Mouse (Mus musculus) Patski (cell line): ENCODE data around the gene 5730596B20Rik. TPM values are rescaled to one million over a fixed set of nuclear protein-coding genes. Genes with fewer than 3 reads are reported as not detected.

Experiments used
- ATAC-seq: fragments of 100-300 bp; one replicate; pipeline ENCODE4 v1.8.0; 2021
- CTCF ChIA-PET: fragments of 350-600 bp; sonication (Branson Sonifier 250); formaldehyde crosslinking; loops from one replicate; lab custom pipeline; 2022; ENCODE audit warnings: inconsistent platforms; lab: Charles Lee
- POLR2A ChIA-PET: fragments of 350-600 bp; sonication (Branson Sonifier 250); formaldehyde crosslinking; loops from one replicate; lab custom pipeline; 2022; ENCODE audit warnings: antibody characterized with exemption, inconsistent platforms; lab: Charles Lee
- DNase-seq: peaks from one replicate; pipeline ENCODE4 v3.0.0-alpha.2; 2011; ENCODE audit warnings: low read depth, low spot score
- H3K27me3 ChIP-seq: fragments of 371-371 bp; one replicate; pipeline ENCODE4 v1.5.1; 2021
- CTCF ChIP-seq: fragments of 100-300 bp; IDR thresholded peaks from one replicate; pipeline ENCODE4 v1.5.1; 2021
- in situ Hi-C: fragments of 300-500 bp; cut with MboI; formaldehyde crosslinking; loops from 3 replicates; pipeline ENCODE4 v1.11.1; 2018; ENCODE audit warnings: low pct_unique_long_range_greater_than_20kb, mixed read lengths
- polyA plus RNA-seq: library from polyadenylated mRNA; unstranded; gene quantifications from one replicate; pipeline ENCODE4 v1.2.3, GENCODE M21; 2021

The 5730596B20Rik gene
- polyA plus RNA-seq = 1.6 TPM

- ChIA-PET CTCF (interaction anchor here (0.8 to 1.8 kb wide), 11 partner anchors 15 to 69 kb away, joined by 3 to 6 read pairs (median 4); partner anchors contain the start of genes Hoxa11, Hoxa5 and Hoxa9), POLR2A (interaction anchor here (0.7 to 16.4 kb wide), 6 partner anchors 12 to 69 kb away, joined by 3 to 378 read pairs (median 5); partner anchors contain the start of genes Gm28308, Hoxa1, Hoxa10 and Hoxa11)
- DNase-seq (peak; percentile 80), ATAC-seq (peak; percentile 62)
- no peaks in the 10 kb centered on the region for H3K27me3 ChIP-seq
- in situ Hi-C loops = loop anchor here (10.0 kb wide), 1 partner anchor 48 kb away; the partner anchor contains the start of gene Hoxa7
- TF ChIP-seq CTCF = no peak
Measured at GRCm38 (mm10) chr6:52177061-52177735, at the start of gene 5730596B20Rik. 5730596B20Rik (plus strand) TSS chr6:52177498.

- DNase-seq (no peak), ATAC-seq (no peak)
- in situ Hi-C loops = no loop called here
- no peaks in the 10 kb centered on the region for H3K27me3 ChIP-seq
- ChIA-PET CTCF (no interaction called here), POLR2A (interaction anchor here (0.7 kb wide), 1 partner anchor 691 kb away, joined by 3 read pairs; no protein-coding TSS in a partner anchor)
- no peak for TF ChIP-seq CTCF
Measured at GRCm38 (mm10) chr6:52137841-52138535, 39.3 kb upstream of the 5730596B20Rik start.

- POLR2A ChIA-PET = interaction anchor here (0.7 kb wide), 1 partner anchor 691 kb away, joined by 3 read pairs; no protein-coding TSS in a partner anchor
- in situ Hi-C loops = no loop called here
- ATAC-seq = no peak
Measured at GRCm38 (mm10) chr6:52138576-52138975, 38.7 kb upstream of the 5730596B20Rik start.

DNA sequence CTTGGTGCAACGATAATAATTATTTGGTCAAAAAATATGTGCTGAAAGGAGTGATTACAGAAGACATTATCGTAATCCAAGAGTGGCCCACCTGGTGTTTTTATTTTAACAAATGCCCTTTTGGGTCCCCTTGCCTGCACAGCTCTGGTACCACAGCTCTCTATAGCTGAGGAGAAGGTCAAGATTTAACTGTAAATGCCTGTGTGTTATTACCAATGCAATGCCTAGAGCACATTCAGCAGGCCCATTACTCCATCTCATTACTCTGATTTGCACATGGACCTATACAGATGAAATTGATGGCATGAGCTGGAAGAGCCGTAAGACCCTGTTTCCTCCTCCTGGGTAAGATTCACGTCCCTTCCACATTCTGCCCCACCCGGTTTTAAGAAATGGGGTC lies 38.2 kb upstream of the 5730596B20Rik start:
- ChIA-PET POLR2A (no interaction called here), CTCF (interaction anchor here (1.2 kb wide), 1 partner anchor 37 kb away, joined by 3 read pairs; no protein-coding TSS in a partner anchor)
- TF ChIP-seq CTCF = no peak
- DNase-seq (no peak), ATAC-seq (no peak)
- in situ Hi-C loops = no loop called here
- no peaks in the 10 kb centered on the region for H3K27me3 ChIP-seq

More at GRCm38 (mm10) chr6:52138576-52138975, 38.7 kb upstream of the 5730596B20Rik start:
- no peak for DNase-seq
- CTCF ChIA-PET = interaction anchor here (1.2 kb wide), 1 partner anchor 36 kb away, joined by 3 read pairs; no protein-coding TSS in a partner anchor
- no peak for TF ChIP-seq CTCF
- H3K27me3 ChIP-seq = no peaks in the 10 kb centered on the region

GRCm38 (mm10) chr6:52150401-52150966 lies 26.8 kb upstream of the 5730596B20Rik start:
- no peak for DNase-seq
- H3K27me3 ChIP-seq = no peaks in the 10 kb centered on the region
- in situ Hi-C loops = no loop called here
- CTCF ChIA-PET = no interaction called here
- POLR2A ChIA-PET = interaction anchor here (0.6 kb wide), 1 partner anchor 62 kb away, joined by 3 read pairs; no protein-coding TSS in a partner anchor
- ATAC-seq = no peak
- no peak for TF ChIP-seq CTCF

GRCm38 (mm10) chr6:52151571-52151970 lies 25.7 kb upstream of the 5730596B20Rik start:
- ChIA-PET POLR2A (no interaction called here), CTCF (interaction anchor here (1.6 kb wide), 1 partner anchor 32 kb away, joined by 3 read pairs; no protein-coding TSS in a partner anchor)
- H3K27me3 ChIP-seq = no peaks in the 10 kb centered on the region
- in situ Hi-C loops = no loop called here
- TF ChIP-seq CTCF = no peak
- DNase-seq (no peak), ATAC-seq (no peak)

GRCm38 (mm10) chr6:52152226-52153193 lies 24.8 kb upstream of the 5730596B20Rik start:
- TF ChIP-seq CTCF = no peak
- ATAC-seq = no peak
- no peaks in the 10 kb centered on the region for H3K27me3 ChIP-seq
- in situ Hi-C loops = no loop called here
- no peak for DNase-seq
- POLR2A ChIA-PET = no interaction called here
- CTCF ChIA-PET = interaction anchor here (1.6 kb wide), 1 partner anchor 33 kb away, joined by 3 read pairs; no protein-coding TSS in a partner anchor

DNA sequence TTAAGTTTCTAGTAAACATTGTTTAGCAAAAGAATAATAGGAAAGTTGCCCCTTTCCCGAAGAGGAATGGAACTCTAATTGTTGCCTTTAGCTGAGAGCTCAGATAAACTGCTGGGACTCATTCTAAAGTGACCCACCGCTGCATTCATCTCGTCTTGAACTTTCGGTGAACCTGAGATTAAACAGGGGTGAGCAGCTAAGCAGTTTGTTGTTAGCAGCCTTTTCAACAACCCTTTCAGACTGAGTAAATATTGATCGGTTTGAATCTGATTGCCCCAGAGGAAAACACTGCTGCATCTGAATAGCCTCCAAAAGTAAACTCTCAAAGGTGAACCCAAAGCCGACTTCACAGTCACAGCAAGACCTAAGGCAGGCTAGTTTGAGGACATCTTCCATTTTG lies 24.0 kb upstream of the 5730596B20Rik start:
- in situ Hi-C loops = no loop called here
- DNase-seq (no peak), ATAC-seq (no peak)
- ChIA-PET POLR2A (no interaction called here), CTCF (no interaction called here)
- no peaks in the 10 kb centered on the region for H3K27me3 ChIP-seq
- TF ChIP-seq CTCF = no peak

- no peaks in the 10 kb centered on the region for H3K27me3 ChIP-seq
- no peak for TF ChIP-seq CTCF
- ATAC-seq (no peak), DNase-seq (no peak)
- CTCF ChIA-PET = no interaction called here
- in situ Hi-C loops = no loop called here
- POLR2A ChIA-PET = no interaction called here
Measured at GRCm38 (mm10) chr6:52154044-52154443, 23.3 kb upstream of the 5730596B20Rik start.
